Mouse (Mus musculus) CH12.LX (cell line): ENCODE data around the gene Slc9b2.

Experiments used
- CHD2 ChIP-seq: IDR thresholded peaks from 2 replicates; pipeline ENCODE4 v1.6.1; 2011; ENCODE audit warnings: low read length, improper control_type of control experiment
- CTCF ChIP-seq, 2 experiments: IDR thresholded peaks in 1 of 2; conservative IDR thresholded peaks in 1 of 2; 2 replicates each; pipeline ENCODE4 v1.5.1; 2011 to 2012; ENCODE audit warnings: low read depth in 2 of 2, low read length in 2 of 2, improper control_type of control experiment in 1 of 2, inconsistent platforms in 1 of 2, mild to moderate bottlenecking in 1 of 2, moderate library complexity in 1 of 2
- EP300 ChIP-seq: IDR thresholded peaks from 2 replicates; pipeline ENCODE4 v1.6.1; 2011; ENCODE audit warnings: low read length, improper control_type of control experiment
- JUND ChIP-seq: conservative IDR thresholded peaks from 2 replicates; pipeline ENCODE4 v1.6.1; 2011; ENCODE audit warnings: low read depth, low read length, improper control_type of control experiment
- MAFK ChIP-seq: IDR thresholded peaks from 2 replicates; pipeline ENCODE4 v1.6.1; 2011; ENCODE audit warnings: low read length, improper control_type of control experiment; ENCODE audit not compliant: insufficient replicate concordance
- POLR2A ChIP-seq: IDR thresholded peaks from 2 replicates; pipeline ENCODE4 v1.6.1; 2011; ENCODE audit warnings: low read depth, mild to moderate bottlenecking, improper control_type of control experiment, low read length
- POLR2AphosphoS2 ChIP-seq: IDR thresholded peaks from 2 replicates; pipeline ENCODE4 v1.6.1; 2011; ENCODE audit warnings: low read depth, low read length, improper control_type of control experiment
- RAD21 ChIP-seq: IDR thresholded peaks from 2 replicates; pipeline ENCODE4 v1.6.1; 2011; ENCODE audit warnings: low read depth, mild to moderate bottlenecking, low read length, improper control_type of control experiment, moderate library complexity
- USF2 ChIP-seq: conservative IDR thresholded peaks from 2 replicates; pipeline ENCODE4 v1.6.1; 2011; ENCODE audit warnings: low read depth, low read length, improper control_type of control experiment
- ZMIZ1 ChIP-seq: IDR thresholded peaks from 2 replicates; pipeline ENCODE4 v1.6.1; 2012; ENCODE audit warnings: low read depth, mild to moderate bottlenecking, inconsistent platforms, low read length, improper control_type of control experiment

- TF ChIP-seq EP300 (no peak), CTCF (conservative IDR thresholded peaks at IDR 0.05 in 1 of 2, IDR thresholded peaks at IDR 0.05 in 1 of 2; ENCODE audit: low read depth in 2 of 2, low read length in 2 of 2) (no peak), POLR2A (no peak), RAD21 (no peak), ZMIZ1 (no peak), JUND (no peak), USF2 (no peak), CHD2 (no peak), POLR2AphosphoS2 (no peak), MAFK (no peak)
Measured at GRCm38 (mm10) chr3:135258919-135259318, 48.6 kb upstream of the Slc9b2 start.
